Mouse (Mus musculus) olfactory bulb, adult 2 months (tissue): ENCODE data around the gene Adamts18.

Source experiments
- CTCF ChIP-seq: fragments of 200-500 bp; IDR thresholded peaks from 2 replicates; pipeline ENCODE4 v1.5.1; 2012; ENCODE audit warnings: low read depth, mild to moderate bottlenecking, low read length, moderate library complexity; ENCODE audit not compliant: insufficient read depth
- POLR2A ChIP-seq: fragments of 200-500 bp; IDR thresholded peaks from 2 replicates; pipeline ENCODE4 v1.6.1; 2012; ENCODE audit warnings: mild to moderate bottlenecking, low read depth, low read length, moderate library complexity; ENCODE audit not compliant: insufficient read depth

DNA sequence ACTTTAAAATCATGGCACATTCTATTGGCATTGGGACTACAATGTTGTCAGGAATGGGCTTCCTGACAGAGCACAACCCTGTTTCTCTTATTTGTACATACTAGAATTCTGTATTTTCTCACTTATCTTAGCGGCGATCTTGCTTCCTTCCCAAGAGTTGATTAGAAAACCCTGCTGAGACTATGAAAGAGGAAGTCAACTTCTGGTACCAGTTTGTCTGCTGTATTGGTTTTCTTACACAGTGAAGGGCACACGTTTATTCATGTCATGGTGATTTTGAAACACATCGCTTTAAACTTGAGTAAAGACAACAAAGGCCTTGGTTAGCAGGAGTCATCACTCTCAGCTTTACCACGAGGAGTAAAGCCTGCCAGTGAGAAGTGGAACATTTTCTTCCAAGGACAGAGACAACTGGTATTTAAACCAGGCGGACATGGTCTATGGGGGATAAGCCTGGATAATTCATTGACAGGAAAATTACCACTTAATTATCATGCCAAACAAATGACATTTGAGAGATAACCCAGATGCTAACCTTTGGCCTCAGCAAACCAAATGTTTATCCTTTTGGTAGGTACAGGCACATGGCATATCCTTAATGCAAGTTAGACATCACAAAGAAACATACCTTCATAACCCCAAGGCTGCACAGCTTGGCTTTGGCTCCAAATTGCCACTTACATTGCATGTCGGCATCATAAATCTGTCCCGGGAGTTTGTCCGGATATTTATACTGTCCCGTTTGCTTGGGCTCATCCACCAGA, 84.8 kb downstream of the Adamts18 start:
- TF ChIP-seq POLR2A, result no peak
- no peak for TF ChIP-seq CTCF
